Mouse (Mus musculus): Measurements from ENCODE around the gene Glod4.

- no peak for TF ChIP-seq POLR2A (IDR thresholded peaks at IDR 0.05; ENCODE audit: insufficient read depth, low read length)
- no peak for TF ChIP-seq EP300 (IDR thresholded peaks at IDR 0.05; ENCODE audit: insufficient read depth, low read depth, low read length)
- TF ChIP-seq CTCF (IDR thresholded peaks at IDR 0.05; ENCODE audit: low read depth, low read length): no peak
Observed at GRCm38 (mm10) chr11:76154861-76155260, 88.7 kb downstream of the Glod4 start.
